Mouse (Mus musculus): ENCODE results near the gene Zfp740.

DNA sequence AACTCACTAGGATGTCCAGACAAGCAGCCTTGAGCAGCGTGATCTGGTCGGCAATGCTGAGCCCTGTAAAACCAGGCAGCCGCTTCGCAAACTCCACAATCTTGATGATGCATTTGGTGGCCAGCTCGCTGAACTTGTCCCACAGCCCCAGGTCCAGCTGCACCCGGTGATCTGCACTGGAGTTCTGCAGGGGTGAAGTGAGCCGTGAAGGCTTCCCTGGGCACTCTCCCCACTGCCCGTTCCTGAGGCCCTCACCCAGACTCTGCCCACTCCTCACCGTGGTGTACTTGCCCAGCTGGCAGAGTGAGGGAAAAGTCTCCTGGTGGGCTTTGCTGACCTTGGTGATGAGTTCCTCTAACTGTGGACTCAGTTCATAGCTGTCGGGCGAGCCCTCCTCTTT, 36.8 kb downstream of the Zfp740 start:
- TF ChIP-seq POLR2A (IDR thresholded peaks at IDR 0.05; ENCODE audit: low read depth, low read length) (no peak), CTCF (IDR thresholded peaks at IDR 0.05; ENCODE audit: extremely low read depth, insufficient read depth, insufficient read length, insufficient replicate concordance) (no peak)

Measured in spleen, adult 2 months (tissue).